Mouse (Mus musculus) duodenum, adult 2 months (tissue): ENCODE data around the gene Cyp2w1. TPM values are rescaled to one million over a fixed set of nuclear protein-coding genes. Genes with fewer than 3 reads are reported as not detected.

Experiments
- polyA plus RNA-seq: library from polyadenylated mRNA; depleted of rRNA; stranded (reverse); fragments of >200 nt; gene quantifications from 2 replicates; pipeline ENCODE4 v1.2.3, GENCODE M21; 2012; ENCODE audit warnings: low replicate concordance; rRNA removed

Cyp2w1 gene
- 0.56 and 2.7 TPM in 2 replicates for polyA plus RNA-seq

GRCm38 (mm10) chr5:139352317-139352716 is at the start of gene Cyp2w1:
Gene Cyp2w1, plus strand, starts transcription at chr5:139352617.

GRCm38 (mm10) chr5:139325395-139325966 is 26.9 kb upstream of the Cyp2w1 start, which contains the start of gene Adap1:
Gene Adap1, minus strand, starts transcription at chr5:139325622.

DNA sequence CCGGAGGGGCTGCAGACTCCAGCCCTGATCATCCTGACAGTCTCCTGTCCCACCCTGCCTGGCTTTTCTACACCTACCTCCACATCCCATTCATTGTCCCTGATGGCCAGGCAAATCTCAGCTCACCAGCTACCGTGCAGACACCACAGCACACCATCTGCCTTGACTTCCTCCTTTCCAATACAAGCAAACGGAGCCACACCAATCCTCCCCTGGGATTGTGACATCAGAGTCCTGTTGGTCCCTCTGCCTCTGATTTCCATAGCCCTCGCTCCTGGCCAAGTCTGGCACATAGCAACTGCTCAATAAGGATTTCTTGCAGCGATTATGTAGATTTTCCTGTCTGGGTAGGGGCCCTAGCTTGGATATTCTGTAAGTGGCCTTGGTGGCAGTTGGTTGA is 1.3 kb upstream of the Cyp2w1 start, which contains the start of gene Cox19:
Gene Cox19 (minus strand): TSS at position 285 of the 400 bp plus-strand sequence.

DNA sequence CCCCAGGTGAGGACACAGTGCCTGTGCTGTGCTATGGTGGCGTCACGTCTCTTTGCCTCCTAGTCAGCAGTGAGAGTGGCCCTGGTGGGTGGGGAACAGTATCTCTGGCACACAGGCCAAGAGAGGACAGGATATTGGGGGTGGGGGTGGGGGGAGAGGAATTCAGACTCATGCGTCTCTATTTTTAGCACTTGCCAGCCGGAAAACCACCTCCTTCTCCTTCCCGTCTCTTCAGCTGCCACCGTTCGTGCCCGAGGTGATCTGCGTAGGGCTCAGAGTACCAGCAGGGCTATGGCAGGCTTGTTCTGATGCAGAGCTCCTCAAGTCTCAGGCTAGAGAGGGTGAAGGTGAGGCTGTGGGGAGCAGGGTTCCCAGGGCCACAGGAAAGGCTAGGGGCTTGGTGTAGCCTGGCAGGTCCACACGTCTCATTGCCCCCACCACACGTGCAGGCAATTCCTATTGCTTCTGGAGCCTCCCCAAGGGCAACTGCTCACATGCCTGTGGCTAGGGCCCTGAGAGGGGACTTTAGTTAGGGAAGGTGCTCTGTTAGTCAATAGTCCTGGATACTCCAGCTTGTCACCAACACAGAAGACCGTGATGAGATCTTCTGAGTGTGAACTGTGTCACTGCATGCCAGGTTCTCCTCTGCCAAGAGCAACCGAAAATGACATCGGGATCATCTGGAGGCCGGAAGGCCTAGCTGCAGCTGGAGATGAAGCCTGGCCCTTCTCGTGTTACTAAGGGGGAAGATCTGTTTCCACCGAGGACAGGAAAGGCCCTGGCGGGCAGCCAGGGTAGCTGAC is 25.3 kb downstream of the Cyp2w1 start, which contains the start of gene Gpr146:
Gene Gpr146 (plus strand): TSS at position 230 of the 803 bp plus-strand sequence.

DNA sequence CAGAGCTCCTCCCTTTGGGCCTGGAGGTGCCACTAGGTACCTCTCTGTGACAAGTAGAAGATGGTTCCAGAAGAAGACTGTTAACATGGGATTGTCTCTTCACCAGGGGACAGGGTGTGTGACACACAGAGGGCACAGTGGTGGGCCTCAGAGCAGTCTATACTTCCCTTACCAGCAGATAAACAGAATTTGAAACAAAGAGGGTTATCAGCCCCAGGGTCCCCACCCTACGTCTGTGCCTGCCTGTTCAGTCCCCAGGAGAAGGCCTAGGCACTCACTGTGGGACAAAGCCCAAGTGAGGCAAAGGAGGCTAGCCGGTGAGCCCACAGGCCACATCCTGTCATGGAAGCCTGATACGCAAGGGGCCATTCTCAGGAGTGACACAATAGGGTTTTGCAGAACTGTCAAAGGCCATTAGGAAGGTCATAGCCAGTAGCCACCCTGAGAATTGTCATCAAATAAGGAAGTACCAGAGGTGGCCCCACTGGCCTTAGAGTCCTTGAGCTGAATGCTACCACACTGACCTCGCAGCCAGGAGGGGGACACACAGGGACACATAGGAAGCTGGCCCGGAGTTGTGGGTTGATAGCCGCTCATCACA is 52.5 kb downstream of the Cyp2w1 start, which contains the start of gene C130050O18Rik:
Gene C130050O18Rik (plus strand): TSS at position 480 of the 601 bp plus-strand sequence.

Other genes starting within 250 kb of the Cyp2w1 start
- gene Prkar1b, start 202.6 kb upstream of the Cyp2w1 start, polyA plus RNA-seq, result 4.2 and 4.3 TPM in 2 replicates
- 13.4 and 17.6 TPM in 2 replicates for gene Dnaaf5, start 202.4 kb upstream of the Cyp2w1 start, polyA plus RNA-seq
- gene Sun1, start 152.0 kb upstream of the Cyp2w1 start, polyA plus RNA-seq, result 15.0 and 20.7 TPM in 2 replicates
- 87.8 and 252 TPM in 2 replicates for gene Get4, start 100.3 kb upstream of the Cyp2w1 start, polyA plus RNA-seq
- 68.9 and 279 TPM in 2 replicates for gene Adap1, start 27.0 kb upstream of the Cyp2w1 start, polyA plus RNA-seq
- 109 and 165 TPM in 2 replicates for gene Cox19, start 1.2 kb upstream of the Cyp2w1 start, polyA plus RNA-seq
- 3.5 and 4.3 TPM in 2 replicates for gene Gpr146, start 25.1 kb downstream of the Cyp2w1 start, polyA plus RNA-seq
- 2.6 and 3.4 TPM in 2 replicates for gene C130050O18Rik, start 52.7 kb downstream of the Cyp2w1 start, polyA plus RNA-seq
- 1.3 and 2.0 TPM in 2 replicates for gene Gper1, start 70.5 kb downstream of the Cyp2w1 start, polyA plus RNA-seq
- 5.3 and 5.8 TPM in 2 replicates for gene 3110082I17Rik, start 107.9 kb downstream of the Cyp2w1 start, polyA plus RNA-seq
- 6.3 and 7.6 TPM in 2 replicates for gene Zfand2a, start 131.9 kb downstream of the Cyp2w1 start, polyA plus RNA-seq
- gene Uncx, start 190.9 kb downstream of the Cyp2w1 start, polyA plus RNA-seq, result not detected in 2 replicates